Mouse (Mus musculus) lung, postnatal 0 days (tissue): Measurements from ENCODE around the gene Wnt11. TPM values are rescaled to one million over a fixed set of nuclear protein-coding genes. Genes with fewer than 3 reads are reported as not detected.
A peak's percentile ranks its signal among the peaks of the same experiment; 100 is the strongest.

Experiments used
- ATAC-seq: fragments of 200-750 bp; cut with Nextera tagmentation; 2 replicates; pipeline ENCODE4 v1.8.0; 2017; ENCODE audit warnings: moderate library complexity
- DNase-seq: peaks from one replicate; pipeline ENCODE4 v3.0.0-alpha.2; 2016; ENCODE audit warnings: low spot score
- H3K27ac ChIP-seq: fragments of 300-500 bp; sonication (generic); 2 replicates; pipeline ENCODE4 v1.5.1; 2014; ENCODE audit warnings: antibody characterized with exemption, mild to moderate bottlenecking, low read length, mixed read lengths
- H3K27me3 ChIP-seq: fragments of 300-500 bp; sonication (generic); replicated peaks from 2 replicates; pipeline ENCODE4 v1.6.1; 2014; ENCODE audit warnings: low read length, mixed read lengths; ENCODE audit not compliant: insufficient read depth
- H3K36me3 ChIP-seq: fragments of 300-500 bp; sonication (generic); 2 replicates; pipeline ENCODE4 v1.6.1; 2014; ENCODE audit warnings: low read length, mixed read lengths; ENCODE audit not compliant: insufficient read depth
- H3K4me1 ChIP-seq: fragments of 300-500 bp; sonication (generic); 2 replicates; pipeline ENCODE4 v1.6.1; 2014; ENCODE audit warnings: antibody characterized with exemption, low read depth, low read length, mixed read lengths; ENCODE audit not compliant: insufficient read depth
- H3K4me2 ChIP-seq: fragments of 300-500 bp; sonication (generic); replicated peaks from 2 replicates; pipeline ENCODE4 v1.6.1; 2014; ENCODE audit warnings: low read depth, mild to moderate bottlenecking, low read length, moderate library complexity, mixed read lengths
- H3K4me3 ChIP-seq: fragments of 300-500 bp; sonication (generic); 2 replicates; pipeline ENCODE4 v1.5.1; 2014; ENCODE audit warnings: low read depth, low read length
- H3K9ac ChIP-seq: fragments of 300-500 bp; sonication (generic); replicated peaks from 2 replicates; pipeline ENCODE4 v1.6.1; 2014; ENCODE audit warnings: low read depth, mild to moderate bottlenecking
- H3K9me3 ChIP-seq: fragments of 300-500 bp; sonication (generic); 2 replicates; pipeline ENCODE4 v1.6.1; 2016; ENCODE audit warnings: low read length, mixed read lengths
- CTCF ChIP-seq: IDR thresholded peaks from 2 replicates; pipeline ENCODE4 v1.5.1; 2016; ENCODE audit warnings: antibody characterized with exemption, mild to moderate bottlenecking
- EP300 ChIP-seq: IDR thresholded peaks from 2 replicates; pipeline ENCODE4 v1.6.1; 2016; ENCODE audit warnings: antibody characterized with exemption, mild to moderate bottlenecking, control low read depth
- WGBS: fragments of 180-500 bp; shearing (Covaris S2); extraction: QIAGEN DNeasy Blood & Tissue Kit; methylation state at CpG from one replicate; pipeline ENCODE4 v1.1.7; 2014; 5-methylcytosine and 5-hydroxymethylcytosine counted together
- polyA plus RNA-seq: library from polyadenylated mRNA; unstranded; fragments of >200 nt; fragmentation: Nextera tagmentation; extraction: Ambion mirVana; gene quantifications from 2 replicates; pipeline ENCODE4 v1.2.1, GENCODE M21; 2015

Wnt11 gene
- polyA plus RNA-seq, 1 experiment from 2014 or later = 10.5 TPM

DNA sequence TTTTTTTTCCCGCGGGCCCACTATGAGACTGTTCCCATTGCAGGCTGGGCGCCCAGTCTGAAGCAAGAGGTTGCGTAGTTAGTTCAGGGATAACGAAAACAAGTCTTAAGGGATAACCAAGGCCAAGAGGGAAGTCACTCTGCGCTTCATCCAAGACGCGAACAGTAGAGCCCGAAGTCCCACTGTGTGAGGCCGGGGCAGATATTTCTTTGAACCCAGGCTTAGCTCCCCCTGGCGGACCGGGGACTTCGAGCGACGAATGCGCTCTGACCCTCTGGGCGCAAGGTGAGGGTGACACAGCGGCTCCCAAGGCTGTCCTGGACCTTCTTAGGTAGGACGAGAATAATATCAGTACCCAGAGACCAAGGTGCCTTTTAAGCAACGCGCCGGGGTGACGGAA is 1.7 kb downstream of the Wnt11 start:
- Histone ChIP-seq H3K4me3 (peak overlapping the region; percentile 50), H3K9me3 (no peaks in the 10 kb centered on the region), H3K27ac (no peak overlapping the region), H3K4me2 (peak overlapping the region; percentile 91), H3K27me3 (peaks cover 6% of the 10 kb centered on the region; the same call in 1 of the 2 replicates), H3K4me1 (peaks cover 18% of the 10 kb centered on the region), H3K9ac (no peak overlapping the region), H3K36me3 (no peaks in the 10 kb centered on the region)
- TF ChIP-seq CTCF (peak; percentile 75), EP300 (no peak)
- DNase-seq = peak; percentile 77
- 1% methylated on average over 23 of the region's 23 CpGs for WGBS
- ATAC-seq = 0 out of 2 replicates have a peak, but pooled peaks have one; percentile 11

DNA sequence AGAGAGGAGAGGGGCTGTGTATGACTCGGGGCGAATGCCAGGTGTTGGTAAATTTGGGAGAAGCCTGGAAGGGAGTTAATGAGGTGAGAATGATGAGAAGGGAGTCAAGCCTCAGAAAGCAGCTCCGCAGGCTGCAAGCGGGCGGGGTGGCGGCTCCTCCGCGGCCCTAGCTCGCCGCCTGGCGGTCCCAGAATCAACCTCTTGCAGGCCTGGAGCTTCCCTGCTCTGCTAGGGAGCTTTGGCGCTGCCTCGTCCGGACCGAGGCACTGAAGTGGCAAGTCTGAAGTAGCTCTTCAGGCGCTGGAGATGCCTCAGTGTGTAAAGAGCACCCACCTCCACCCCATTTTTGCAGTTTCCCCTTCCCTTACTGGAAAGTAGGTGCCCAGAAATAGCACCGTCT is 3.0 kb downstream of the Wnt11 start:
- H3K4me1 ChIP-seq = peaks cover 24% of the 10 kb centered on the region
- peak overlapping the region; percentile 94 for H3K4me2 ChIP-seq
- ATAC-seq = peak; percentile 79
- no peaks in the 10 kb centered on the region for H3K9me3 ChIP-seq
- no peak overlapping the region for H3K27ac ChIP-seq
- H3K27me3 ChIP-seq = peaks cover 6% of the 10 kb centered on the region; the same call in 1 of the 2 replicates
- WGBS = under 1% methylated on average over 17 of the region's 17 CpGs
- H3K4me3 ChIP-seq = peak overlapping the region; percentile 44; the same call in 1 of the 2 replicates
- no peak overlapping the region for H3K9ac ChIP-seq
- H3K36me3 ChIP-seq = no peaks in the 10 kb centered on the region
- TF ChIP-seq CTCF (peak; percentile 90), EP300 (no peak)
- peak; percentile 94 for DNase-seq

GRCm38 (mm10) chr7:98838729-98839141 is 3.8 kb downstream of the Wnt11 start:
- WGBS = 1% methylated on average over 48 of the region's 48 CpGs
- Histone ChIP-seq H3K9me3 (no peaks in the 10 kb centered on the region), H3K36me3 (no peaks in the 10 kb centered on the region), H3K4me2 (peak overlapping the region; percentile 94), H3K27ac (no peak overlapping the region), H3K9ac (peak overlapping the region; percentile 8; the same call in 1 of the 2 replicates), H3K27me3 (peaks cover 6% of the 10 kb centered on the region; the same call in 1 of the 2 replicates), H3K4me1 (peaks cover 24% of the 10 kb centered on the region), H3K4me3 (peak overlapping the region; percentile 44)
- peak; percentile 23 for ATAC-seq
- peak; percentile 75 for DNase-seq
- TF ChIP-seq CTCF (peak; percentile 70), EP300 (no peak)

DNA sequence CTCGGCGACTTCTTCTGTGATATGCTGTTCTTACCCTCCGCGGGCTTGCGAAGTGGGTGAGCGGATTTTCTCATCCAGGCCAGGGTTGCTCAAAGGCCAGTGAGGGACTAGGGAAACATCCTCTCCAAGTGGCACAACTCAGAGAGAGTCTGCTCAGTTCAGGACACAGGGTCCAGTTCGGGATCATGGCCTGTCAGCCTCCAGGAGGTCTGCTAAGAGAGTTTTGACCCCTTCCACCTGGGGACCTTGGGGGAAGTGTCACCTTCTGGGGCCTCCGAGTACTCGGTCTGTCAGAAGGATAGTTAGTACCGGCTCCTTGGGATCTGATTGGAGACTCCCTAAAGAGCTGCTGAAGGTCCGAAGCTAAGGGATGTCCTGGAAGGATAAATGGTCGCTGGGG is 4.4 kb downstream of the Wnt11 start:
- 18% methylated on average over 12 of the region's 12 CpGs for WGBS
- TF ChIP-seq CTCF (no peak), EP300 (no peak)
- Histone ChIP-seq H3K4me2 (peak overlapping the region; percentile 94), H3K9me3 (no peaks in the 10 kb centered on the region), H3K4me3 (peak overlapping the region; percentile 44; the same call in 1 of the 2 replicates), H3K27me3 (peaks cover 6% of the 10 kb centered on the region; the same call in 1 of the 2 replicates), H3K9ac (no peak overlapping the region), H3K36me3 (no peaks in the 10 kb centered on the region), H3K27ac (no peak overlapping the region), H3K4me1 (peaks cover 24% of the 10 kb centered on the region)
- ATAC-seq (no peak), DNase-seq (no peak)

- Histone ChIP-seq H3K36me3 (no peaks in the 10 kb centered on the region), H3K4me1 (peaks cover 19% of the 10 kb centered on the region), H3K9me3 (no peaks in the 10 kb centered on the region), H3K4me3 (no peak overlapping the region), H3K27ac (no peak overlapping the region), H3K9ac (no peak overlapping the region), H3K4me2 (no peak overlapping the region), H3K27me3 (peaks cover 6% of the 10 kb centered on the region; the same call in 1 of the 2 replicates)
- 76% methylated on average over 3 of the region's 3 CpGs for WGBS
- TF ChIP-seq EP300 = no peak
- TF ChIP-seq CTCF = no peak
- ATAC-seq (no peak), DNase-seq (no peak)
Measured at GRCm38 (mm10) chr7:98840771-98841170, 5.9 kb downstream of the Wnt11 start.

DNA sequence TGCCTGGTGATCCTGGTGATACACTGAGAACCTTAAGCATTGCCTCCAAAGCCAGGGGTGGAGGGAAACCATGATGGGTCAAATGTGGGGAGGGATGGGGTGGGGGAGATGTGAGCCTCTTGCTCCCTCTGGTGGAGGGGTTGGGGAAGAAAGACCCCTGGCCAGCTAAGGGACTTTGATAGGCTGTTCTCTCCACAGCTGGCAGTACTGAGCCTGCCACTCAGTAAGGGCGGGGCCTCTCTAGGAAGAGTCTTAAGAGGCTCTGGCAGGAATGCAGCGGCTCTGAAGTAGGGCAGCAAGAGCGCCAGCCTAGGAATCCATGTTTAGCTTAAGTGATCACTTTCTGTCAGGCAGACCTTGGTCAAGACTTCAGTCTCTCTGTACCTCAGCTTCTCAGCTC is 6.9 kb downstream of the Wnt11 start:
- TF ChIP-seq EP300 = no peak
- TF ChIP-seq CTCF = peak; percentile 30
- Histone ChIP-seq H3K4me2 (no peak overlapping the region), H3K27ac (no peak overlapping the region), H3K9me3 (no peaks in the 10 kb centered on the region), H3K36me3 (no peaks in the 10 kb centered on the region), H3K4me1 (peaks cover 15% of the 10 kb centered on the region), H3K27me3 (peaks cover 6% of the 10 kb centered on the region; the same call in 1 of the 2 replicates), H3K9ac (no peak overlapping the region), H3K4me3 (no peak overlapping the region)
- ATAC-seq (peak; percentile 62), DNase-seq (peak; percentile 82)
- 44% methylated on average over 3 of the region's 3 CpGs for WGBS
